Mouse (Mus musculus) hindbrain, embryonic 11.5 days (tissue): ENCODE data around the gene Pex7. TPM values are rescaled to one million over a fixed set of nuclear protein-coding genes. Genes with fewer than 3 reads are reported as not detected.
"Not testable (repeated sequence)": the region's sequence is repeated elsewhere in the genome, so short reads cannot be mapped to it uniquely, and the experiment has no call there.

Experiments used
- ATAC-seq: fragments of 200-750 bp; cut with Nextera tagmentation; 2 replicates; pipeline ENCODE4 v1.8.0; 2017; ENCODE audit warnings: mild to moderate bottlenecking, moderate TSS enrichment, moderate library complexity; ENCODE audit not compliant: low FRiP score
- DNase-seq: peaks from one replicate; pipeline ENCODE4 v3.0.0-alpha.2; 2015; ENCODE audit warnings: low spot score
- H3K27ac ChIP-seq: fragments of 300-500 bp; sonication (generic); 2 replicates; pipeline ENCODE4 v1.5.1; 2014; ENCODE audit warnings: mild to moderate bottlenecking, low read depth, low read length
- H3K27me3 ChIP-seq: fragments of 300-500 bp; sonication (generic); 2 replicates; pipeline ENCODE4 v1.6.1; 2014; ENCODE audit warnings: mild to moderate bottlenecking, low read length, moderate library complexity, mixed read lengths; ENCODE audit not compliant: control insufficient read depth, insufficient read depth
- H3K36me3 ChIP-seq: fragments of 300-500 bp; sonication (generic); 2 replicates; pipeline ENCODE4 v1.6.1; 2014; ENCODE audit warnings: mild to moderate bottlenecking, low read length, moderate library complexity, mixed read lengths; ENCODE audit not compliant: control insufficient read depth, insufficient read depth
- H3K4me1 ChIP-seq: fragments of 300-500 bp; sonication (generic); replicated peaks from 2 replicates; pipeline ENCODE4 v1.6.1; 2014; ENCODE audit warnings: low read length, mixed read lengths; ENCODE audit not compliant: control insufficient read depth, insufficient read depth
- H3K4me2 ChIP-seq: fragments of 300-500 bp; sonication (generic); replicated peaks from 2 replicates; pipeline ENCODE4 v1.6.1; 2014; ENCODE audit warnings: mild to moderate bottlenecking, low read depth, low read length
- H3K4me3 ChIP-seq: fragments of 300-500 bp; sonication (generic); 2 replicates; pipeline ENCODE4 v1.5.1; 2014; ENCODE audit warnings: low read depth, low read length
- H3K9ac ChIP-seq: fragments of 300-500 bp; sonication (generic); 2 replicates; pipeline ENCODE4 v1.6.1; 2014; ENCODE audit warnings: low read depth, low read length
- H3K9me3 ChIP-seq: fragments of 300-500 bp; sonication (generic); 2 replicates; pipeline ENCODE4 v1.6.1; 2016; ENCODE audit warnings: low read length; ENCODE audit not compliant: control insufficient read depth
- WGBS: fragments of 180-500 bp; shearing (Covaris S2); extraction: QIAGEN DNeasy Blood & Tissue Kit; methylation state at CpG from one replicate; pipeline ENCODE4 v1.1.7; 2014; 5-methylcytosine and 5-hydroxymethylcytosine counted together
- polyA plus RNA-seq: library from polyadenylated mRNA; unstranded; fragments of >200 nt; fragmentation: Nextera tagmentation; extraction: Ambion mirVana; gene quantifications from 2 replicates; pipeline ENCODE4 v1.2.1, GENCODE M21; 2014

Gene Pex7
- polyA plus RNA-seq, 1 experiment from 2014 or later: 32.5 TPM

DNA sequence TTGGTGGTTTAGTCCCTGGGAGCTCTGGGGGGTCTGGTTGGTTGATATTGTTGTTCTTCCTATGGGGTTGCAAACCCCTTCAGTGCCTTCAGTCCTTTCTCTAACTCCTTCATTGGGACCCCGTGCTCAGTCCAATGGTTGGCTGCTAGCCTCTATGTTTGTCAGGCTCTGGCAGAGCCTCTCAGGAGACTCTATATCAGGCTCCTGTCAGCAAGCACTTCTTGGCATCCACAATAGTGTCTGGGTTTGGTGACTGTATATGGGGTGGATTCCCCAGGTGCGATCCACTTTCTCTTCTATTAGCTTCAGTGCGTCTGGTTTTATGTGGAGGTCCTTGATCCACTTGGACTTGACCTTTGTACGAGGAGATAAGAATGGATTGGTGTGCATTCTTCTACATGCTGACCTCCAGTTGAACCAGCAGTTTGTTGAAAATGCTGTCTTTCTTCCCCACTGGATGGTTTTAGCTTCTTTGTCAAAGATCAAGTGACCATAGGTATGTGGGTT is 19.0 kb upstream of the Pex7 start:
- H3K4me3 ChIP-seq, DNase-seq, ATAC-seq, H3K36me3 ChIP-seq, H3K27me3 ChIP-seq, H3K4me2 ChIP-seq, H3K4me1 ChIP-seq, H3K9ac ChIP-seq, H3K9me3 ChIP-seq, H3K27ac ChIP-seq: not testable (repeated sequence)
- 90% methylated on average over 4 of the region's 4 CpGs for WGBS

DNA sequence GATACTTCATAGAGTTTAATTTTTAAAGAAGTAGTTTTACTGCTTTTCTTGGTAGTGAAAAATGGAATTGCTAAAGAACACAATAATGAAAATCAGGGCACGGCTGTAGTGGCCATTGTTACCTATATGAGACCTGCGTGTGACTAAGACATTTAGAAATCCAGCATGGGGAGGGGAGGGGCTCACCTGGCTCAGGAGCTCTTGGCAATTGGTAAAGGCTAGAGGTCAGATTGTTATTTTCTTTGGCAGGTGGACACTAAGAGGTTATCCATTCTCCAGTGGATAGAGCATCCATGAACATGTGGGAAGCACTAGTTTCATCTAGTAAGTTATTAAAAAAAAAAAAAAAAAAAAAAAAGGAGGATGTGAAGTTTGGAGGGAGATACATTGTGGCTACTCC is 16.8 kb upstream of the Pex7 start:
- no peak overlapping the region for H3K4me2 ChIP-seq
- H3K4me3 ChIP-seq: no peak overlapping the region
- H3K27me3 ChIP-seq: no peaks in the 10 kb centered on the region
- DNase-seq: no peak
- H3K4me1 ChIP-seq: no peaks in the 10 kb centered on the region
- H3K9ac ChIP-seq: no peak overlapping the region
- H3K27ac ChIP-seq: no peak overlapping the region
- ATAC-seq: no peak
- H3K9me3 ChIP-seq: no peaks in the 10 kb centered on the region
- WGBS: 84% methylated on average over 2 of the region's 2 CpGs
- no peaks in the 10 kb centered on the region for H3K36me3 ChIP-seq

DNA sequence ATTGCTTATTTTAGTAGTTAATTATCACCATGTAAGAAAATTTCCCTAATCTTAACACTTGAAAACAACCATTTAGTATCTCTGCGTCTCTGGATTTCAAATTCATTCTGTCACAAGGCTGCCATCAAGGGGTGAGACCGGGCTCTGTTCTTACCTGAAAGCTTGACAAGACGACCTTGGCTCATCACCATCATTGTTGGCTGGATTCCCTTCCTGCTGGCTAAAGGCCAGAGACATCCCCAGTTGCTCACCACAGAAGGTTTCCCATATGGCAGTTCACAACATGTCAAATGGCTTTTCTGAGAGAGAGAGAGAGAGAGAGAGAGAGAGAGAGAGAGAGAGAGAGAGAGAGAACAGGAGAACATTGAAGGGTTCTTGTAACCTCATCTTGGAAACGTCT is 14.9 kb upstream of the Pex7 start:
- no peak for ATAC-seq
- no peak overlapping the region for H3K4me3 ChIP-seq
- no peak overlapping the region for H3K9ac ChIP-seq
- DNase-seq: no peak
- H3K9me3 ChIP-seq: no peaks in the 10 kb centered on the region
- no peak overlapping the region for H3K4me2 ChIP-seq
- H3K4me1 ChIP-seq: no peaks in the 10 kb centered on the region
- no peaks in the 10 kb centered on the region for H3K27me3 ChIP-seq
- WGBS: 70% methylated on average over 4 of the region's 4 CpGs
- H3K27ac ChIP-seq: no peak overlapping the region
- H3K36me3 ChIP-seq: no peaks in the 10 kb centered on the region

DNA sequence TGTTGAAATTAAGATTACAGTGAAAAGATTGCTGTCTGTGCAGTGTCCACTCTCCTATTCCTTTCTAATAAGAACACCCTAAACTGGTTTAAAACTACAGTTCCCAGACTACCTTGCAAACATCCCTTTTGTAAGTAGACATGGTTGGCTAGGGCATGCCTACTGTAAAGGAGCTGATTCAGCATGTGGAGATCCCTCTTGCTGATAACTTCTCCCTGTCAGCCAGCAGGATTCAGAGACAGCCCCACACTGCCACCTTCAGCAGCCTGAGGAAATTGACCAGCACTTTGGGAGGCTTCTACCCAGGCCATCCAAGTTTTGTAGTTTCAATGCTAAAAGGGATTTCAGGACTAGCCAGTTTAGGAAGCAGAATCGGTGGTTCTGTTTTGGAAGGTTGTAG is 7.8 kb upstream of the Pex7 start:
- 53% methylated on average over 1 of the region's 1 CpGs for WGBS
- no peaks in the 10 kb centered on the region for H3K36me3 ChIP-seq
- H3K4me3 ChIP-seq: no peak overlapping the region
- DNase-seq (peak; percentile 13), ATAC-seq (no peak)
- H3K4me1 ChIP-seq: no peaks in the 10 kb centered on the region
- H3K27me3 ChIP-seq: no peaks in the 10 kb centered on the region
- no peak overlapping the region for H3K27ac ChIP-seq
- H3K9me3 ChIP-seq: no peaks in the 10 kb centered on the region
- H3K9ac ChIP-seq: no peak overlapping the region
- H3K4me2 ChIP-seq: no peak overlapping the region

DNA sequence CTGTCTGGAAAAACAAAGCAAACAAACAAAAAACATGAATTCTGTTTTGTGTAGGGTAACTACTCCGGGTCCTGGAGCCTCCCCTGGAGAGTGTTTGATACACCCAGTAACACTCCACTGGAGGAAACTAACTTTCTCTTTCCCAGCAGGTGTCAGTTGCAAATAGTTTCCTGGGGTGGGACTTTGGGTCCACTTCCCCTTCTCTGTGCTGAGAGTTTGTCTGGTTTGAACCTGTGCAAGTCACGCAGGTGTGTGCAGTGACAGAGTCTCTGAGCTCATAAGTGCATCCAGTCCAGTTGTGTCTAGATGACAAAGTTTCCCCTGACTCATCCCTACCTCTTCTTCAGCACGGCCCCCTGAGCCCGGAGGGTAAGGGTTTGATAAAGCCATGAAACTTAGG is 6.3 kb upstream of the Pex7 start:
- DNase-seq (no peak), ATAC-seq (no peak)
- Histone ChIP-seq H3K9ac (no peak overlapping the region), H3K4me2 (no peak overlapping the region), H3K9me3 (no peaks in the 10 kb centered on the region), H3K4me3 (no peak overlapping the region), H3K36me3 (no peaks in the 10 kb centered on the region), H3K27ac (no peak overlapping the region), H3K4me1 (no peaks in the 10 kb centered on the region), H3K27me3 (no peaks in the 10 kb centered on the region)
- 80% methylated on average over 4 of the region's 4 CpGs for WGBS

DNA sequence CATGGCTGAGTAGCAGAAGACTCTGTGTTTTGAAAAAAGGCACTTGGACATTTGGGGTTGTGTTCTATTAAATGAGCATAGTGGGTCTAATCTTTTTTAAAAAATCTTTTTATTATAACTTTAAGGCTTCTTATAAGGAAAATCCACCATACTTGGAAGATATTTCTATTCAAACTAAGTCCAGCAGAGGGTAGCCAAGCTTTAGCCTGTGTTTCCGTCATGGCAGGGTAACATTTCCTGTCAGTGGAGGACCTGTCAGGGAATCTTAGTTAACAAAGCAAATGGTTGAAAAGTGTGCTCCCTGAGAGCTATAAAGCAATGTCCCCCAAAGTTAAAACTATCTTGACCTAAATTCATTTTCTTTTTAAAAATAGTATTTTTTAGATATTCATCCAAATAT is 4.1 kb upstream of the Pex7 start:
- Histone ChIP-seq H3K4me2 (no peak overlapping the region), H3K27me3 (no peaks in the 10 kb centered on the region), H3K9me3 (no peaks in the 10 kb centered on the region), H3K4me1 (no peaks in the 10 kb centered on the region), H3K4me3 (no peak overlapping the region), H3K36me3 (no peaks in the 10 kb centered on the region), H3K9ac (no peak overlapping the region), H3K27ac (no peak overlapping the region)
- ATAC-seq: no peak
- WGBS: 56% methylated on average over 1 of the region's 1 CpGs
- peak; percentile 18 for DNase-seq

DNA sequence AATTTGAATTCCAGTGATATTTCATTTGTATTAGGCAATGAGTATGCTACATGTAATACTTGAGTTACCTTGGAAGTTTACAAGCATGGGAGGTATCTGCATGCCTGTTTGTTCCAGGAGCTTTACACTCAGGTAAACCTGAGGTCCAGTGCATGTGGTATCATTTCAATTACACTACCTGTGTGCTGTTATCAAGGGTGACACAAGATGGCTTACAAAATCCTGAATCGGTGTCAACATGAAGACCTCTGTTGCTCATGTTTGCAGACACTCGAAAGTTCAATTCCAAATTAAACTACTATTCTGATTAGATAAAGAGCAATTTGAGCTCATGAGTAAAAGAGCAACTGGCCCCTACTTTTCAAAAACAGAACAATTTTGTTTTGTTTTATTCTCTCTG is 3.0 kb upstream of the Pex7 start:
- 91% methylated on average over 2 of the region's 2 CpGs for WGBS
- Histone ChIP-seq H3K4me2 (no peak overlapping the region), H3K27me3 (no peaks in the 10 kb centered on the region), H3K4me1 (no peaks in the 10 kb centered on the region), H3K9ac (no peak overlapping the region), H3K9me3 (no peaks in the 10 kb centered on the region), H3K27ac (no peak overlapping the region), H3K4me3 (no peak overlapping the region), H3K36me3 (no peaks in the 10 kb centered on the region)
- no peak for ATAC-seq
- no peak for DNase-seq

DNA sequence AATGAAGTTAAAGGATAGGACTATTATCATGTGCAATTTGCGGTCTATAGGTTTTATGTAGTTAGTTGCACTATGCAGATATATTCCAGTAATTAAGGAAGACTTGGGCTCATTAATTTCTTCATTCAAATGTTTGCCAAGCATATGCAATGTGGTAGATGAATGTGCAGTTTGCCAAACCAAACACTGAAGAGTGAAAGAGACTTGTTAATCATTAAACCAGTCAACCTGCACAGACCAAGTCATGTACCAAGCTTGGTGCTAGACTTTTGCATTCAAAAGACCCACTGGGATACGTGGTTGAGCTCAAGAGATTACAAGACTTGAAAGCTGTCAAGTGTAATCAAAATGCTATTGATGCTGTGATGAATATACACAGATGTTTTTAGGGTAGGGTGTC is 587 bp upstream of the Pex7 start:
- 76% methylated on average over 2 of the region's 2 CpGs for WGBS
- no peaks in the 10 kb centered on the region for H3K4me1 ChIP-seq
- H3K9ac ChIP-seq: no peak overlapping the region
- no peaks in the 10 kb centered on the region for H3K9me3 ChIP-seq
- no peak overlapping the region for H3K4me2 ChIP-seq
- ATAC-seq (no peak), DNase-seq (no peak)
- no peak overlapping the region for H3K27ac ChIP-seq
- H3K27me3 ChIP-seq: no peaks in the 10 kb centered on the region
- no peak overlapping the region for H3K4me3 ChIP-seq
- no peaks in the 10 kb centered on the region for H3K36me3 ChIP-seq

DNA sequence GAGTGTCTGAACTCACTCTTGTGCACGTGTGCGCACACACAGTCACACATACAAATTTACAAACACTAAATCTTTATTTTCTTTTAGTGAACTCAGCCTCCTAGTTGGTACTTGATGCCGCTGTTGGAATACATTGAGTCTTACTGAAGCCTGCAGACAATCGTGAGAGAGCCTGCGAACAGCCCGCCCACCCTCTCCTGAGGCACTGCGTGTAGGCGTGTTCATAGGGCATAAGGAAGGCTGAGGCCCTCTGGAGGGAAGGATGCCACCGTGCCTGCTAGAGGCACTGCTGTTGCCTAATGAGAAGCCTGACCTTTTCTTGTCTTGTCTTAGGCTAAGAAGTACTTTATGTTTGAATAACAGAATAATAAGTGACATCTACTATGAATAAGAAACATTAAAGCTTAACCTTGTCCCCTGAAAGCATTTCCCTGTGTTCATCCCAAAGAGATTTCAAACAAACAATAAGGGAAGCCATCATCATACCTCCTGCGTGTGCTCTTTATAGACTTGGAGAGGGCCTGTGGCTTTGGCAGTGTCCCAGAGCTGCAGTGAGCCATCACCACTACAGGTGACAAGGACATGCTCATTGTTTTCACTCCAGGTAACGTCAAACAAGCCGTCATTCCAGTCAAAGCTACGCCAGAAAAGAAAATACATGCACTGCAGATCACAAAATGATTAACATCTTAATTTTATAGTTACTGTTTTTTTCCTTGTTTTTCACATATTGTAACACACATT is 3.2 kb downstream of the Pex7 start:
- H3K9ac ChIP-seq: no peak overlapping the region

More for the DNA sequence above, 3.2 kb downstream of the Pex7 start:
- Histone ChIP-seq H3K4me2 (no peak overlapping the region), H3K9me3 (no peaks in the 10 kb centered on the region), H3K4me1 (no peaks in the 10 kb centered on the region), H3K27ac (no peak overlapping the region), H3K4me3 (no peak overlapping the region), H3K27me3 (no peaks in the 10 kb centered on the region), H3K36me3 (no peaks in the 10 kb centered on the region)
- DNase-seq (no peak), ATAC-seq (no peak)
- WGBS: 83% methylated on average over 13 of the region's 13 CpGs
